Mouse (Mus musculus) heart, adult 2 months (tissue): ENCODE data around the gene Sgip1. TPM values are rescaled to one million over a fixed set of nuclear protein-coding genes. Genes with fewer than 3 reads are reported as not detected.

Experiments used
- DNase-seq, 2 experiments: peaks; one replicate each; pipeline ENCODE4 v3.0.0; 2021
- H3K27ac ChIP-seq: fragments of 200-600 bp; 2 replicates; pipeline ENCODE4 v1.8.1; 2022
- H3K27me3 ChIP-seq: fragments of 200-500 bp; 2 replicates; pipeline ENCODE4 v1.6.1; 2012; ENCODE audit warnings: mild to moderate bottlenecking, low read length, inconsistent platforms, mixed read lengths; ENCODE audit not compliant: control insufficient read depth, insufficient read depth
- H3K36me3 ChIP-seq: fragments of 200-500 bp; 2 replicates; pipeline ENCODE4 v1.6.1; 2012; ENCODE audit warnings: low read length, inconsistent platforms; ENCODE audit not compliant: control insufficient read depth, insufficient read depth
- H3K4me1 ChIP-seq: fragments of 200-500 bp; 2 replicates; pipeline ENCODE4 v1.6.1; 2011; ENCODE audit warnings: low read length; ENCODE audit not compliant: control insufficient read depth, insufficient read depth
- H3K4me3 ChIP-seq: fragments of 200-600 bp; 2 replicates; pipeline ENCODE4 v1.8.1; 2022
- H3K79me2 ChIP-seq: fragments of 200-500 bp; replicated peaks from 2 replicates; pipeline ENCODE4 v1.6.1; 2012; ENCODE audit warnings: mild to moderate bottlenecking, inconsistent platforms, low read length, moderate library complexity, mixed read lengths; ENCODE audit not compliant: control insufficient read depth, insufficient read depth
- H3K9ac ChIP-seq: fragments of 200-500 bp; 2 replicates; pipeline ENCODE4 v1.6.1; 2012; ENCODE audit warnings: low read depth, mild to moderate bottlenecking, control low read depth, inconsistent platforms, low read length, mixed read lengths
- CTCF ChIP-seq: fragments of 200-600 bp; IDR thresholded peaks from 2 replicates; pipeline ENCODE4 v1.8.1; 2022; ENCODE audit warnings: antibody characterized with exemption, mild to moderate bottlenecking, moderate library complexity
- EP300 ChIP-seq: fragments of 200-500 bp; IDR thresholded peaks from 2 replicates; pipeline ENCODE4 v1.6.1; 2011; ENCODE audit warnings: low read depth, low read length, control low read depth; ENCODE audit not compliant: insufficient read depth
- POLR2A ChIP-seq: fragments of 200-500 bp; IDR thresholded peaks from 2 replicates; pipeline ENCODE4 v1.6.1; 2011; ENCODE audit warnings: mild to moderate bottlenecking, low read depth, low read length, control low read depth; ENCODE audit not compliant: insufficient read depth
- WGBS: fragments of 180-500 bp; shearing (Covaris S2); methylation state at CpG from one replicate; pipeline ENCODE4 v1.1.7; 2018; 5-methylcytosine and 5-hydroxymethylcytosine counted together
- intact Hi-C: fragments of 180-260 bp; cut with DNase I; formaldehyde crosslinking; loops from one replicate; pipeline ENCODE4 v1.15.1; 2025
- polyA plus RNA-seq: library from polyadenylated mRNA; depleted of rRNA; stranded (reverse); fragments of >200 nt; gene quantifications from 2 replicates; pipeline ENCODE4 v1.2.3, GENCODE M21; 2012
- total RNA-seq, 2 experiments: library from RNA; stranded (reverse); gene quantifications; 2 replicates each; pipeline ENCODE4 v1.2.3; 2021

Gene Sgip1
- total and polyA plus RNA-seq, 3 experiments = 0.57 to 2.0 (median 1.7) TPM

GRCm38 (mm10) chr4:102990016-102990415 lies 248.9 kb downstream of the Sgip1 start:
- no peak for DNase-seq
- no peak overlapping the region for H3K27ac ChIP-seq
- no peaks in the 10 kb centered on the region for H3K27me3 ChIP-seq
- no peak overlapping the region for H3K4me3 ChIP-seq
- no peaks in the 10 kb centered on the region for H3K79me2 ChIP-seq
- TF ChIP-seq CTCF = no peak
- TF ChIP-seq EP300 = no peak
- no peak for TF ChIP-seq POLR2A
- H3K36me3 ChIP-seq = no peaks in the 10 kb centered on the region
- H3K4me1 ChIP-seq = no peaks in the 10 kb centered on the region
- H3K9ac ChIP-seq = no peak overlapping the region
- intact Hi-C loops = no loop called here
- 76% methylated on average over 4 of the region's 4 CpGs for WGBS

GRCm38 (mm10) chr4:102990595-102991340 lies 249.7 kb downstream of the Sgip1 start:
- no peak overlapping the region for H3K4me3 ChIP-seq
- no peaks in the 10 kb centered on the region for H3K79me2 ChIP-seq
- no peak overlapping the region for H3K27ac ChIP-seq
- intact Hi-C loops = no loop called here
- TF ChIP-seq EP300 = no peak
- no peak for TF ChIP-seq CTCF
- no peak for TF ChIP-seq POLR2A
- H3K36me3 ChIP-seq = no peaks in the 10 kb centered on the region
- DNase-seq = no peak
- no peaks in the 10 kb centered on the region for H3K27me3 ChIP-seq
- 79% methylated on average over 11 of the region's 11 CpGs for WGBS
- H3K9ac ChIP-seq = no peak overlapping the region
- no peaks in the 10 kb centered on the region for H3K4me1 ChIP-seq

GRCm38 (mm10) chr4:102991685-102992084 lies 250.6 kb downstream of the Sgip1 start:
- no peak for DNase-seq
- Histone ChIP-seq H3K27me3 (no peaks in the 10 kb centered on the region), H3K36me3 (no peaks in the 10 kb centered on the region), H3K9ac (no peak overlapping the region), H3K27ac (no peak overlapping the region), H3K4me1 (no peaks in the 10 kb centered on the region), H3K79me2 (no peaks in the 10 kb centered on the region), H3K4me3 (no peak overlapping the region)
- intact Hi-C loops = no loop called here
- TF ChIP-seq CTCF (no peak), POLR2A (no peak), EP300 (no peak)
- WGBS = 87% methylated on average over 3 of the region's 3 CpGs

- H3K27ac ChIP-seq = no peak overlapping the region
- no peaks in the 10 kb centered on the region for H3K4me1 ChIP-seq
- intact Hi-C loops = no loop called here
- H3K27me3 ChIP-seq = no peaks in the 10 kb centered on the region
- WGBS = 84% methylated on average over 4 of the region's 4 CpGs
- no peak overlapping the region for H3K9ac ChIP-seq
- H3K36me3 ChIP-seq = no peaks in the 10 kb centered on the region
- no peaks in the 10 kb centered on the region for H3K79me2 ChIP-seq
- DNase-seq = no peak
- TF ChIP-seq EP300 (no peak), POLR2A (no peak), CTCF (no peak)
- H3K4me3 ChIP-seq = no peak overlapping the region
These were observed 263.6 kb downstream of the Sgip1 start for GRCm38 (mm10) chr4:103004681-103005080.

- no peaks in the 10 kb centered on the region for H3K4me1 ChIP-seq
- H3K4me3 ChIP-seq = no peak overlapping the region
- TF ChIP-seq CTCF = no peak
- intact Hi-C loops = no loop called here
- no peak for DNase-seq
- H3K27me3 ChIP-seq = no peaks in the 10 kb centered on the region
- H3K79me2 ChIP-seq = no peaks in the 10 kb centered on the region
- no peak overlapping the region for H3K9ac ChIP-seq
- H3K27ac ChIP-seq = no peak overlapping the region
- WGBS = 71% methylated on average over 15 of the region's 15 CpGs
- H3K36me3 ChIP-seq = no peaks in the 10 kb centered on the region
These were observed 264.3 kb downstream of the Sgip1 start for GRCm38 (mm10) chr4:103005190-103005945.

GRCm38 (mm10) chr4:103006266-103006665 lies 265.2 kb downstream of the Sgip1 start:
- Histone ChIP-seq H3K4me1 (no peaks in the 10 kb centered on the region), H3K4me3 (no peak overlapping the region), H3K27me3 (no peaks in the 10 kb centered on the region), H3K79me2 (no peaks in the 10 kb centered on the region), H3K36me3 (no peaks in the 10 kb centered on the region), H3K27ac (no peak overlapping the region), H3K9ac (no peak overlapping the region)
- no peak for DNase-seq
- intact Hi-C loops = no loop called here
- 61% methylated on average over 5 of the region's 5 CpGs for WGBS
- TF ChIP-seq EP300 = no peak
- no peak for TF ChIP-seq CTCF
- no peak for TF ChIP-seq POLR2A
